In the genomic region with DNA sequence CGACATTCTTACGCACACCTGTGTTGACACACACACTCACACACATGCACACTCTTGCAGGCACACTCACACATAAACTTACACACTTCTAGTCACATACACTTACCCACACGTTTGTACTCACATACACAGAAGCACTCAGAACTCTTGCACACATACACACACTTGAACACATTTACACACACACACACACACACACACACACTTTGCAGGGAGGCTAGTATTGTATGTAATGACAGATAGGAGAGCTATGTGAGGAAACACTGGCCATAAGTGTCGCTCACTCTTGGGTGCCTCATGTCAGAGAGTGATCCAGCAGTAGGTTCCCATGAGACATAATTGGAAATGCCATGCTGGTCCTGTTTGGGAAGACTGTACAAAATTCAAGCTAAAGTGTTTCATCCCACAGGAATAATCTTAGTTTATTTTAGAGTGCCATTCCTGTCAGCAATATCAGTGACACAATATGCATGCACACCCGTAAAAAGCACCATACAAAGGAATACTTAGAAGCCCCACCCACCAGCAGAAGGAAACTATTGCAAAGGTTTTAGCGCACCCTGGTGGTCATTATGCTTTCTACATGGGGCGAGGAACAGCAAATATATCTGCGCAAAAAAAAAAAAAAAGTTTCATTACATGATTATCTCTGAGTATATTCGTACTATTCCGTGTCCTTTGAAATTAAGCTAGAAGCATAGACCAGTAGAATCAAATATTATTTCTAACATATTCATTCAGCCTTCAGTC, we compare ENCODE assay signal across 9 mouse cellular contexts.
DNase-seq lines count a peak whose midpoint lies in the region; ATAC-seq and TF ChIP-seq lines count a peak whose summit lies in the region.
"Had no signal": no experiment of that assay in that cellular context is flagged by ENCODE, and none has a peak within 500 bp of the region (broad histone marks: within the 10 kb centered on the region; RNA-seq: fewer than 3 reads in every experiment).

No protein-coding gene starts in this region.

- H3K4me3 ChIP-seq in C2C12 (ENCODE audit: insufficient read depth, poor library complexity, severe bottlenecking) = no peak overlapping the region
- no peak overlapping the region for H3K4me3 ChIP-seq in embryonic facial prominence, embryonic 12.5 days
- H3K4me3 ChIP-seq in heart, embryonic 12.5 days = no peak overlapping the region
- H3K4me3 ChIP-seq in kidney, embryonic 14.5 days (ENCODE audit: low read length) = no peak overlapping the region
- H3K4me3 ChIP-seq in limb, embryonic 13.5 days = no peak overlapping the region
- H3K4me3 ChIP-seq: embryonic facial prominence, embryonic 13.5 days had no signal

- TF ChIP-seq CTCF in C2C12 (IDR thresholded peaks at IDR 0.05; ENCODE audit: control insufficient read depth, insufficient read depth, insufficient read length) = peak; percentile 29

- H3K4me1 ChIP-seq in embryonic facial prominence, embryonic 12.5 days = peaks cover 13% of the 10 kb centered on the region
- peaks cover 4% of the 10 kb centered on the region for H3K4me1 ChIP-seq in heart, embryonic 12.5 days (replicated peaks)
- H3K4me1 ChIP-seq in kidney, embryonic 14.5 days (ENCODE audit: control insufficient read depth, insufficient read depth, low read length) = peaks cover 6% of the 10 kb centered on the region; the same call in 1 of the 2 replicates
- H3K4me1 ChIP-seq in limb, embryonic 13.5 days = peaks cover 16% of the 10 kb centered on the region

- DNase-seq in adrenal gland, postnatal 36 days = peak; percentile 77 to 85
- peak; percentile 90 for DNase-seq in naive thymus-derived CD4-positive, alpha-beta T cell, adult 2 months (ENCODE audit: low read depth)
- peak; percentile 89 for DNase-seq in splenic B cell, adult 2 months (ENCODE audit: low read depth, low spot score)

- H3K79me3 ChIP-seq in C2C12 (ENCODE audit: low read depth) = no peaks in the 10 kb centered on the region

- no peak overlapping the region for H3K27ac ChIP-seq in embryonic facial prominence, embryonic 12.5 days
- no peak overlapping the region for H3K27ac ChIP-seq in heart, embryonic 12.5 days (ENCODE audit: poor library complexity, severe bottlenecking)
- H3K27ac ChIP-seq in kidney, embryonic 14.5 days (ENCODE audit: low read depth, low read length) = no peak overlapping the region
- H3K27ac ChIP-seq in limb, embryonic 13.5 days = no peak overlapping the region
- H3K27ac ChIP-seq: embryonic facial prominence, embryonic 13.5 days had no signal

- no peaks in the 10 kb centered on the region for H3K9me3 ChIP-seq in embryonic facial prominence, embryonic 12.5 days
- no peaks in the 10 kb centered on the region for H3K9me3 ChIP-seq in heart, embryonic 12.5 days (replicated peaks)
- no peaks in the 10 kb centered on the region for H3K9me3 ChIP-seq in kidney, embryonic 14.5 days (ENCODE audit: control insufficient read depth, low read length)
- no peaks in the 10 kb centered on the region for H3K9me3 ChIP-seq in limb, embryonic 13.5 days
- H3K9me3 ChIP-seq: embryonic facial prominence, embryonic 13.5 days had no signal

- 37% methylated on average over 10 of the region's 10 CpGs for WGBS in embryonic facial prominence, embryonic 12.5 days
- WGBS in heart, embryonic 12.5 days = 35% methylated on average over 10 of the region's 10 CpGs
- WGBS in kidney, embryonic 14.5 days = 38% methylated on average over 10 of the region's 10 CpGs
- WGBS in limb, embryonic 13.5 days = 39% methylated on average over 10 of the region's 10 CpGs

- H3K27me3 ChIP-seq in C2C12 (ENCODE audit: control insufficient read depth, insufficient read depth, insufficient read length) = no peaks in the 10 kb centered on the region
- no peaks in the 10 kb centered on the region for H3K27me3 ChIP-seq in embryonic facial prominence, embryonic 12.5 days
- no peaks in the 10 kb centered on the region for H3K27me3 ChIP-seq in heart, embryonic 12.5 days (replicated peaks)
- no peaks in the 10 kb centered on the region for H3K27me3 ChIP-seq in kidney, embryonic 14.5 days (ENCODE audit: control insufficient read depth, insufficient read depth, low read length)
- no peaks in the 10 kb centered on the region for H3K27me3 ChIP-seq in limb, embryonic 13.5 days
- H3K27me3 ChIP-seq in splenic B cell, adult 2 months (ENCODE audit: control insufficient read depth, insufficient read depth, low read length, poor library complexity, severe bottlenecking) = no peaks in the 10 kb centered on the region
- H3K27me3 ChIP-seq: embryonic facial prominence, embryonic 13.5 days had no signal

- H3K4me2 ChIP-seq in embryonic facial prominence, embryonic 12.5 days (replicated peaks) = no peak overlapping the region
- H3K4me2 ChIP-seq in heart, embryonic 12.5 days = peak overlapping the region; percentile 8; the same call in 1 of the 2 replicates
- no peak overlapping the region for H3K4me2 ChIP-seq in kidney, embryonic 14.5 days (replicated peaks; ENCODE audit: low read depth, low read length)
- H3K4me2 ChIP-seq in limb, embryonic 13.5 days (replicated peaks) = no peak overlapping the region
- H3K4me2 ChIP-seq: embryonic facial prominence, embryonic 13.5 days had no signal

- H3ac ChIP-seq in C2C12 (ENCODE audit: control insufficient read depth, insufficient read length, low read depth) = no peak overlapping the region

- H3K36me3 ChIP-seq in C2C12 (ENCODE audit: control insufficient read depth, insufficient read depth) = no peaks in the 10 kb centered on the region
- no peaks in the 10 kb centered on the region for H3K36me3 ChIP-seq in embryonic facial prominence, embryonic 12.5 days
- no peaks in the 10 kb centered on the region for H3K36me3 ChIP-seq in heart, embryonic 12.5 days
- no peaks in the 10 kb centered on the region for H3K36me3 ChIP-seq in kidney, embryonic 14.5 days (ENCODE audit: control insufficient read depth, insufficient read depth, low read length)
- no peaks in the 10 kb centered on the region for H3K36me3 ChIP-seq in limb, embryonic 13.5 days
- H3K36me3 ChIP-seq in splenic B cell, adult 2 months (ENCODE audit: control insufficient read depth, insufficient read depth, low read length, poor library complexity, severe bottlenecking) = no peaks in the 10 kb centered on the region
- H3K36me3 ChIP-seq: embryonic facial prominence, embryonic 13.5 days had no signal

- no peaks in the 10 kb centered on the region for H3K79me2 ChIP-seq in C2C12 (ENCODE audit: control insufficient read depth, insufficient read depth)

- ATAC-seq in embryonic facial prominence, embryonic 12.5 days (ENCODE audit: insufficient number of reproducible peaks, insufficient read depth, low FRiP score, low TSS enrichment) = peak; percentile 63
- ATAC-seq in heart, embryonic 12.5 days (ENCODE audit: insufficient number of reproducible peaks, low FRiP score) = 0 out of 2 replicates have a peak, but pooled peaks have one; percentile 36
- peak; percentile 74; the same call in 1 of the 2 replicates for ATAC-seq in kidney, embryonic 14.5 days (ENCODE audit: low FRiP score, low TSS enrichment)
- peak; percentile 66; the same call in 1 of the 2 replicates for ATAC-seq in limb, embryonic 13.5 days (ENCODE audit: low FRiP score, low read depth)

- H3K9ac ChIP-seq in embryonic facial prominence, embryonic 12.5 days = no peak overlapping the region
- no peak overlapping the region for H3K9ac ChIP-seq in heart, embryonic 12.5 days
- no peak overlapping the region for H3K9ac ChIP-seq in kidney, embryonic 14.5 days (ENCODE audit: low read depth, low read length)
- no peak overlapping the region for H3K9ac ChIP-seq in limb, embryonic 13.5 days
- H3K9ac ChIP-seq: embryonic facial prominence, embryonic 13.5 days had no signal

TF ChIP-seq in C2C12, 6 proteins besides CTCF, POLR2A, EP300 and RAD21:
- TF ChIP-seq FOSL1 (IDR thresholded peaks at IDR 0.05; ENCODE audit: insufficient read depth, low read length, poor library complexity, severe bottlenecking) (no peak), MYOG (IDR thresholded peaks at IDR 0.05; ENCODE audit: control insufficient read depth, extremely low read depth, insufficient read length) (no peak), MYOD1 (IDR thresholded peaks at IDR 0.05; ENCODE audit: control insufficient read depth, insufficient read length, low read depth) (no peak), MAX (IDR thresholded peaks at IDR 0.05) (no peak), CEBPB (IDR thresholded peaks at IDR 0.05; ENCODE audit: low read depth) (no peak), USF1 (IDR thresholded peaks at IDR 0.05; ENCODE audit: low read depth) (no peak)
